Mouse (Mus musculus) embryonic facial prominence, embryonic 10.5 days (tissue): ENCODE measurements around the gene Gm10490. TPM values are rescaled to one million over a fixed set of nuclear protein-coding genes. Genes with fewer than 3 reads are reported as not detected.

Source experiments
- DNase-seq: peaks from one replicate; pipeline ENCODE4 v3.0.0-alpha.2; 2017; ENCODE audit warnings: low spot score
- H3K27ac ChIP-seq: fragments of 300-500 bp; sonication (generic); replicated peaks from 2 replicates; pipeline ENCODE4 v1.5.1; 2016; ENCODE audit warnings: mild to moderate bottlenecking
- H3K27me3 ChIP-seq: fragments of 300-500 bp; sonication (generic); replicated peaks from 2 replicates; pipeline ENCODE4 v1.6.1; 2016; ENCODE audit warnings: low read depth, mild to moderate bottlenecking; ENCODE audit not compliant: poor library complexity, severe bottlenecking
- H3K36me3 ChIP-seq: fragments of 300-500 bp; sonication (generic); replicated peaks from 2 replicates; pipeline ENCODE4 v1.6.1; 2016; ENCODE audit warnings: mild to moderate bottlenecking, moderate library complexity
- H3K4me1 ChIP-seq: fragments of 300-500 bp; sonication (generic); 2 replicates; pipeline ENCODE4 v1.6.1; 2016
- H3K4me3 ChIP-seq: fragments of 300-500 bp; sonication (generic); 2 replicates; pipeline ENCODE4 v1.5.1; 2016; ENCODE audit warnings: mild to moderate bottlenecking, moderate library complexity
- H3K9me3 ChIP-seq: fragments of 300-500 bp; sonication (generic); 2 replicates; pipeline ENCODE4 v1.6.1; 2016; ENCODE audit warnings: mild to moderate bottlenecking
- WGBS: fragments of 180-500 bp; shearing (Covaris S2); methylation state at CpG from one replicate; pipeline ENCODE4 v1.1.7; 2016; 5-methylcytosine and 5-hydroxymethylcytosine counted together
- polyA plus RNA-seq: library from polyadenylated mRNA; unstranded; fragments of >200 nt; fragmentation: Nextera tagmentation; extraction: Ambion mirVana; gene quantifications from 2 replicates; pipeline ENCODE4 v1.2.1, GENCODE M21; 2016

The Gm10490 gene
- polyA plus RNA-seq, 1 experiment from 2014 or later: 0.51 TPM

DNA sequence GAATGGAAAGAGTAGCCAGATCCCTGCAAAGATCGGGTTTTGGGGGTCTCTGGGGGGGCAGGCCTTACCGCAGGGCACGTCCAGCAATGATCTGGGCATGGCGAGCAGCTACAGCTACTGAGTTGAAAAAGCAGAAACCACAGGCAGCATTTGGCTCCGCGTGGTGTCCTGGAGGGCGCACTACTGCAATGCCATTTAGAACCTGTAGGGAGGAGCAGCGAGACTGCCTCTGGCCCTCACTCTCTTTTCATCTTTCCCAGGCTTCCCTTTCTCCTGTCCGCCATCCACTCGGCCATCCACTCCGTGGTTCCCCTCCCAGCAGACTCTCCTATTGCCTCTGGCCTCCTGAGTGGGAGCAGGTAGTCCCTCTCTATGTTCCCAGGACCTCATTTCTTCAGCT is 27.5 kb downstream of the Gm10490 start:
- no peaks in the 10 kb centered on the region for H3K4me1 ChIP-seq
- H3K9me3 ChIP-seq: peaks cover 10% of the 10 kb centered on the region; the same call in 1 of the 2 replicates
- no peaks in the 10 kb centered on the region for H3K27me3 ChIP-seq
- H3K27ac ChIP-seq: no peak overlapping the region
- H3K36me3 ChIP-seq: peaks cover 70% of the 10 kb centered on the region
- WGBS: 54% methylated on average over 11 of the region's 11 CpGs
- DNase-seq: no peak
- H3K4me3 ChIP-seq: no peak overlapping the region

DNA sequence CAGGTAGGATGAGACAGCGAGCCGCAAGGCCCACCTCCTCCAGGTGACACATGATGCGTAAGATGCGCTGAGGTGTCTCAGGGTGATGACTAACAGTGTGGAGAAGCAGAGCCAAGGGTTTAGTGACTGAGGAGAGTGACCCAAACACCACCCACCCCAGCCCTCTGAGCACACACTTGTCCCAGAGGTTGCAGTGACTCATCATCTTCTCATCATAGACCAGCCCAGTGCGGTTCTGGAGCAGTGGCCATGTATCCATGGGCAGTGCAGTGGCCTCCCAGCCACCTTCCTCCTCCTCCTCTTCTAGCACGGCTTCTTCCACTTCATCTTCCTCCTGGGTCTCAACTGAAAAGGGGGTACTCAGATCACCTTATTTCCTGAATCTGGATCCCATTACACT is 28.3 kb downstream of the Gm10490 start:
- no peaks in the 10 kb centered on the region for H3K4me1 ChIP-seq
- peaks cover 63% of the 10 kb centered on the region for H3K36me3 ChIP-seq
- peaks cover 10% of the 10 kb centered on the region; the same call in 1 of the 2 replicates for H3K9me3 ChIP-seq
- H3K27ac ChIP-seq: no peak overlapping the region
- 91% methylated on average over 6 of the region's 6 CpGs for WGBS
- H3K27me3 ChIP-seq: no peaks in the 10 kb centered on the region
- H3K4me3 ChIP-seq: no peak overlapping the region
- DNase-seq: no peak

DNA sequence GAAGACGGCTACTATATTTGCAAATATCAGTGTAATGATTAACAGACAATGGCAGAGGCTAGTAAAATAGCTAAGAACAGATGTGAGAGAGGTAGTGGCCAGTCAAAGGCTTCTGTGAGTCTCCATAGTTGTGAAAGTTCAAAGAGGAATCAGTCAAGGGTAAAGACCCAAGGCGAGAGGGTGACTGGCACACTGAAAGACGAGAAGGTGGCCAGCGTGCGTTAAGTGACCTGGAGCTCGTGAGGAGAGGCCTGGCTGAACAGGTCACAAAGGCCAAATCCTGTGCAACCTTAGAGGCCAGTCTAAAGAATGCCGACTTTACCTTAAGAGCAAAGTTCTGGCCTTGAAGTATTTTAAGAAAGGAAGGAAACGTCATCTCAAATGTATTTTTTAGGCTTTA is 36.3 kb downstream of the Gm10490 start:
- WGBS: 62% methylated on average over 8 of the region's 8 CpGs
- no peak overlapping the region for H3K4me3 ChIP-seq
- H3K36me3 ChIP-seq: peaks cover 7% of the 10 kb centered on the region; the same call in 1 of the 2 replicates
- DNase-seq: no peak
- peaks cover 3% of the 10 kb centered on the region; the same call in 1 of the 2 replicates for H3K9me3 ChIP-seq
- peaks cover 5% of the 10 kb centered on the region for H3K4me1 ChIP-seq
- H3K27ac ChIP-seq: no peak overlapping the region
- no peaks in the 10 kb centered on the region for H3K27me3 ChIP-seq

DNA sequence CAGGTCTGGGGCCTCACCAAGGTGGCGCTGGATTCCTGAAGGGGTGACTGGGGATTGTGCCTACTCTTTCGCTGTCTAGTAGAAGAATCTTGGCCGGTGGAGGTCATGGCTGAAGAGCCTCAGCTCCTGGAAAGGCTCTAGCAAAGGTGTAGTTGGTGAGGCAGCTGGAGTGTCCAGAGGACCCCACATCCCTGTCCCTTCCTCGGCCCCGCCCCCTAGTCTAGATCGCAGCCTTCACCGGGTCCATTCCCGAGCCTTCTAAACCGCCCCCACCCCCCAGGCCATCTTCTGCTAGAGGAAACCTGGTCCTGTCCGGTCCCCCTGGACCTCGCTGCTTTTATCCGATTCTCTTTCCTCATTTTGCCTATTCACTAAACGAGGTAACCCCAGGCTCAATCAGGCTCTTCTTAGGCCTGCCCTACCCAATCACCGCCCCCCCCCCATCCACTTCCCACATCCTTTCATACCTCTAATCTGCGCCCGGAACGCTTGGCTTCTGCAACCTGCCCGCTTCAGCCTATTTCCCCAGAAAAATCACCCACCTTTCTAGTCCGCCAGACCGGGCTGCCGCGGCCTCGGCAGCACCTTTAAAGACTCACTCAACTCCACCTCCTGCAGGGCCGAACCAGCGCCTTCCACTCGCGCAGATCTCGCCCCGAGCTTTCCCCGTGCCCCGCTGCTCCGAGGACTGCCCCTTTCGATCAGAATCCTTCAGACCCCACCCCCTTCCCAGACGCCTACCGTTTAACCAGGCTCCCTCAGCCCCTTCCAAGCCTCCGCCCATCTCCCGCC is 38.0 kb downstream of the Gm10490 start, which contains the start of gene Hdac6:
Hdac6 (minus strand) TSS at position 782 of the 792 bp plus-strand sequence.
- WGBS: 18% methylated on average over 36 of the region's 37 CpGs
- peak; percentile 9 for DNase-seq
- Histone ChIP-seq H3K4me3 (peak within 1 kb of the TSS; percentile 62), H3K4me1 (peaks cover 5% of the 10 kb centered on the region), H3K27me3 (no peaks in the 10 kb centered on the region), H3K27ac (peak within 1 kb of the TSS; percentile 84), H3K9me3 (peaks cover 4% of the 10 kb centered on the region; the same call in 1 of the 2 replicates), H3K36me3 (peaks cover 4% of the 10 kb centered on the region; the same call in 1 of the 2 replicates)

DNA sequence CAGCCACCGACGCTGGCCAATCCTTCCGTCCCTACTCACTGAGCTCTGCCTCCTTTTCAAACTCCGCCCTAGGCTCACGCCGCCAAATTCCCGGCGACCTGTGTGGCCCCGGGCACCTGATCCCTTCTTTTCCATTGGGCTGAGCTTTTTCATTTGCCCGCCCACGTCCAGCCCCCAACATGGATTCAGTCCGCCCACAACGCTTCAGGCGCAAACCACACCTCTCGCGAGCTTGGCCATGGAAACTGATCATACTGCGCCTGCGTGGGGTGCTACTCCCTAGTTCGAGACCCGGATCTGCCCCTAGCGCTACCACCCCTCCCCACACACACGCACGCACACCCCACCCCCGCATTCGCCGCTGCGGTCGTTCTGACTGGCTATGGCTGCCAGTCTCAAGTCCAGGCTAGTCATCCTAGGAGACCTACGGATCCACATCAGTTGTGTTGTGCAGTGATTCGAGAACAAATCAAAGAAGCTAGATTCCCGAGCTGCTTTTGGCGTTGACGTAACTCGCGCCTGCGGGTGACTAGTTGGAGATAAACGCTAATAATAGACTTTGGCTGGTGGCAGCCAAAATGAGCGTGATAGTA is 38.7 kb downstream of the Gm10490 start:
- H3K9me3 ChIP-seq: peaks cover 4% of the 10 kb centered on the region; the same call in 1 of the 2 replicates
- WGBS: 17% methylated on average over 38 of the region's 38 CpGs
- H3K27ac ChIP-seq: peak overlapping the region; percentile 84
- no peaks in the 10 kb centered on the region for H3K27me3 ChIP-seq
- H3K4me1 ChIP-seq: peaks cover 5% of the 10 kb centered on the region
- DNase-seq: peak; percentile 95
- peak overlapping the region; percentile 62 for H3K4me3 ChIP-seq
- peaks cover 4% of the 10 kb centered on the region; the same call in 1 of the 2 replicates for H3K36me3 ChIP-seq

DNA sequence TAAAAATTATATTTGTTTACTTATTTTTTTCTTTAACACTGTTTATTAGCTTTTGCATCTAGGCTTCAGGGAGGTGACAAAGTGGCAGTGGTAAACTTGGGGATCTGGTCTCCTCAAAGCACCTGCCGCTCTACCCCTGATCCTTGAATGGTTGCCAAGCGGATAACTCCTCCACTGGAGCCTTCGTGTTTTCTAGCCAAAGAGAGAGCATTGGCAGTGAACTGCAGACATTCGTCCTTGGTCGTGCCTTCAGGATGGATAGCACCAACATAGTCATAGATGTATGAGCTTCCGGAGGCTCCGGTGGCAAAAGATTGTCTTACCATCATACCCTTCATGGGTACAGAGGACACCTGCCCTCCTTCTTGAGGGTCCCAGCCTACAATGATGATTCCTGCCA is 40.7 kb downstream of the Gm10490 start:
- DNase-seq: no peak
- Histone ChIP-seq H3K9me3 (0 out of 2 replicates have a peak, but pooled peaks cover 4% of the 10 kb centered on the region), H3K4me1 (peaks cover 5% of the 10 kb centered on the region), H3K27ac (no peak overlapping the region), H3K27me3 (no peaks in the 10 kb centered on the region), H3K36me3 (no peaks in the 10 kb centered on the region), H3K4me3 (no peak overlapping the region)
- WGBS: 95% methylated on average over 7 of the region's 7 CpGs

DNA sequence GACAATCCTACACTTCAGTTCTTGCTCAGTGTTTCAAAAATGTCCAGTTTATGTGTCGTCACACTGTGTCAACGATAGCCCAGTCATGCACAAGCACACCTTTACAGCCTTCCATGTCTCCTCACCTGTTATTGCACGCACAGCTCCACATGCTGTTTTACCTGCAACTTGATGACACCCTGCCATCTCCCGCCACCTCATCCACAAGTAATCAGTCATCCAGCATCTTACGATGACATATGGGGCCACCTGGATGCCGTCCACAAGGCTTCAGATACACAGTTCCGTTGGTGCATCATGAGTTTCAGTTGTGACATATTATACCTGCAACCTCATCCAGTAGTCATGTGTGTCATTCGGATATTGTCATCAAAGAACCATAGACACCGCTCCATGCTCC is 49.5 kb downstream of the Gm10490 start:
- no peak for DNase-seq
- 93% methylated on average over 9 of the region's 9 CpGs for WGBS
- H3K27ac ChIP-seq: no peak overlapping the region
- no peaks in the 10 kb centered on the region for H3K9me3 ChIP-seq
- no peaks in the 10 kb centered on the region for H3K36me3 ChIP-seq
- no peaks in the 10 kb centered on the region for H3K27me3 ChIP-seq
- H3K4me1 ChIP-seq: no peaks in the 10 kb centered on the region
- H3K4me3 ChIP-seq: no peak overlapping the region

Other genes starting within 250 kb of the Gm10490 start
- gene Plp2, start 238.2 kb upstream of the Gm10490 start, polyA plus RNA-seq: 49.7 TPM in 2 replicates
- 0.09 TPM in 1 of 2 replicates, not detected in the other for gene Magix, start 228.3 kb upstream of the Gm10490 start, polyA plus RNA-seq
- gene Gpkow, start 212.4 kb upstream of the Gm10490 start, polyA plus RNA-seq: 40.2 and 40.3 TPM in 2 replicates
- 22.5 and 23.8 TPM in 2 replicates for gene Wdr45, start 195.2 kb upstream of the Gm10490 start, polyA plus RNA-seq
- gene Gm45208, start 187.3 kb upstream of the Gm10490 start, polyA plus RNA-seq: 0.36 and 0.61 TPM in 2 replicates
- 73.0 and 73.6 TPM in 2 replicates for gene Praf2, start 181.1 kb upstream of the Gm10490 start, polyA plus RNA-seq
- 20.3 and 22.1 TPM in 2 replicates for gene Ccdc120, start 158.6 kb upstream of the Gm10490 start, polyA plus RNA-seq
- 26.8 and 28.3 TPM in 2 replicates for gene Tfe3, start 147.0 kb upstream of the Gm10490 start, polyA plus RNA-seq
- 42.5 and 45.3 TPM in 2 replicates for gene Gripap1, start 119.8 kb upstream of the Gm10490 start, polyA plus RNA-seq
- 1.4 and 2.2 TPM in 2 replicates for gene Kcnd1, start 87.3 kb upstream of the Gm10490 start, polyA plus RNA-seq
- 42.2 and 43.4 TPM in 2 replicates for gene Otud5, start 68.2 kb upstream of the Gm10490 start, polyA plus RNA-seq
- 7.3 and 7.6 TPM in 2 replicates for gene Pim2, start 31.3 kb upstream of the Gm10490 start, polyA plus RNA-seq
- 23.4 and 25.7 TPM in 2 replicates for gene Slc35a2, start 25.5 kb upstream of the Gm10490 start, polyA plus RNA-seq
- 122 and 132 TPM in 2 replicates for gene Pqbp1, start 10.3 kb upstream of the Gm10490 start, polyA plus RNA-seq
- gene Timm17b, start 10.2 kb upstream of the Gm10490 start, polyA plus RNA-seq: 174 and 178 TPM in 2 replicates
- gene Gm10491, start 1.7 kb upstream of the Gm10490 start, polyA plus RNA-seq: not detected in 2 replicates
- gene Pcsk1n, start 10.3 kb downstream of the Gm10490 start, polyA plus RNA-seq: 3.0 and 4.5 TPM in 2 replicates
- gene Eras, start 19.1 kb downstream of the Gm10490 start, polyA plus RNA-seq: 0.28 TPM in 1 of 2 replicates, not detected in the other
- 55.7 and 58.4 TPM in 2 replicates for gene Hdac6, start 38.3 kb downstream of the Gm10490 start, polyA plus RNA-seq
- gene Gata1, start 68.5 kb downstream of the Gm10490 start, polyA plus RNA-seq: 5.2 and 5.6 TPM in 2 replicates
- not detected in 2 replicates for gene Glod5, start 109.0 kb downstream of the Gm10490 start, polyA plus RNA-seq
- gene Suv39h1, start 165.2 kb downstream of the Gm10490 start, polyA plus RNA-seq: 97.6 and 102 TPM in 2 replicates
- gene Was, start 181.0 kb downstream of the Gm10490 start, polyA plus RNA-seq: 0.14 and 0.18 TPM in 2 replicates
- 19.7 and 19.8 TPM in 2 replicates for gene Wdr13, start 223.3 kb downstream of the Gm10490 start, polyA plus RNA-seq
- gene Rbm3, start 236.3 kb downstream of the Gm10490 start, polyA plus RNA-seq: 424 and 444 TPM in 2 replicates